Mouse (Mus musculus) liver, embryonic 15.5 days (tissue): ENCODE measurements around the gene Qprt. TPM values are rescaled to one million over a fixed set of nuclear protein-coding genes. Genes with fewer than 3 reads are reported as not detected.
A peak's percentile ranks its signal among the peaks of the same experiment; 100 is the strongest.

Experiments
- ATAC-seq: fragments of 200-750 bp; cut with Nextera tagmentation; 2 replicates; pipeline ENCODE4 v1.8.0; 2017; ENCODE audit warnings: moderate number of reproducible peaks, mild to moderate bottlenecking, moderate library complexity; ENCODE audit not compliant: insufficient read depth
- H3K27ac ChIP-seq: fragments of 300-500 bp; sonication (generic); replicated peaks from 2 replicates; pipeline ENCODE4 v1.5.1; 2015; ENCODE audit warnings: mild to moderate bottlenecking, inconsistent platforms
- H3K27me3 ChIP-seq: fragments of 300-500 bp; sonication (generic); 2 replicates; pipeline ENCODE4 v1.6.1; 2015; ENCODE audit warnings: mild to moderate bottlenecking, inconsistent platforms
- H3K36me3 ChIP-seq: fragments of 300-500 bp; sonication (generic); replicated peaks from 2 replicates; pipeline ENCODE4 v1.6.1; 2015; ENCODE audit warnings: moderate library complexity, mild to moderate bottlenecking, inconsistent platforms
- H3K4me1 ChIP-seq: fragments of 300-500 bp; sonication (generic); replicated peaks from 2 replicates; pipeline ENCODE4 v1.6.1; 2015; ENCODE audit warnings: inconsistent platforms
- H3K4me2 ChIP-seq: fragments of 300-500 bp; sonication (generic); 2 replicates; pipeline ENCODE4 v1.6.1; 2015; ENCODE audit warnings: moderate library complexity, mild to moderate bottlenecking, inconsistent platforms
- H3K4me3 ChIP-seq: fragments of 300-500 bp; sonication (generic); replicated peaks from 2 replicates; pipeline ENCODE4 v1.5.1; 2015; ENCODE audit warnings: mild to moderate bottlenecking, inconsistent platforms
- H3K9ac ChIP-seq: fragments of 300-500 bp; sonication (generic); 2 replicates; pipeline ENCODE4 v1.6.1; 2015; ENCODE audit warnings: moderate library complexity, mild to moderate bottlenecking, inconsistent platforms
- H3K9me3 ChIP-seq: fragments of 300-500 bp; sonication (generic); replicated peaks from 2 replicates; pipeline ENCODE4 v1.6.1; 2016; ENCODE audit warnings: inconsistent platforms
- WGBS: fragments of 180-500 bp; shearing (Covaris S2); methylation state at CpG from one replicate; pipeline ENCODE4 v1.1.7; 2015; ENCODE audit warnings: mixed read lengths; ENCODE audit not compliant: insufficient replicate concordance; 5-methylcytosine and 5-hydroxymethylcytosine counted together
- polyA plus RNA-seq: library from polyadenylated mRNA; unstranded; fragments of >200 nt; fragmentation: Nextera tagmentation; extraction: Ambion mirVana; gene quantifications from 2 replicates; pipeline ENCODE4 v1.2.1, GENCODE M21; 2015

Qprt gene
- polyA plus RNA-seq, 1 experiment from 2014 or later = 65.5 TPM

DNA sequence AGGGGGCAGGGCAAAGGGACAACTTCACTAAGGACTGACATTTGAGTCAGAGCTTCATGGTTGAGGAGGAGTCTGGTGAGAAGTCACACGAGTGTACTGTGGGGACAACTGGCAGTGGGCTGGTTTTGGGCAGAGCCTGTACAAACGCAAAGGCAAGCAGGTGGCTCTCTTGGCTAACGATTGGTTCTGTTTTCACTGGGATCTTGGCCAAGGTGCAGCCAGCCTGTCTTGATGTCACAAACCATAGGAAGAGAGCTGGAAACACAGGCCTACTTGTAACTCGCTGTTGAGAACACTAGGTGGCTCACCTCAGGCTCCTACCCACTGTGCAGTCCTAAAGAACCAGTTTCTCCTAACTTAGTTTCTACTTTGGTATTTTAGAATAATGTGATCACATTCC is 7.6 kb upstream of the Qprt start:
- Histone ChIP-seq H3K9me3 (no peaks in the 10 kb centered on the region), H3K9ac (no peak overlapping the region), H3K27ac (no peak overlapping the region), H3K4me2 (no peak overlapping the region), H3K4me3 (no peak overlapping the region), H3K36me3 (no peaks in the 10 kb centered on the region), H3K27me3 (no peaks in the 10 kb centered on the region), H3K4me1 (peaks cover 23% of the 10 kb centered on the region)
- ATAC-seq = 0 out of 2 replicates have a peak, but pooled peaks have one; percentile 32
- 29% methylated on average over 4 of the region's 4 CpGs for WGBS

DNA sequence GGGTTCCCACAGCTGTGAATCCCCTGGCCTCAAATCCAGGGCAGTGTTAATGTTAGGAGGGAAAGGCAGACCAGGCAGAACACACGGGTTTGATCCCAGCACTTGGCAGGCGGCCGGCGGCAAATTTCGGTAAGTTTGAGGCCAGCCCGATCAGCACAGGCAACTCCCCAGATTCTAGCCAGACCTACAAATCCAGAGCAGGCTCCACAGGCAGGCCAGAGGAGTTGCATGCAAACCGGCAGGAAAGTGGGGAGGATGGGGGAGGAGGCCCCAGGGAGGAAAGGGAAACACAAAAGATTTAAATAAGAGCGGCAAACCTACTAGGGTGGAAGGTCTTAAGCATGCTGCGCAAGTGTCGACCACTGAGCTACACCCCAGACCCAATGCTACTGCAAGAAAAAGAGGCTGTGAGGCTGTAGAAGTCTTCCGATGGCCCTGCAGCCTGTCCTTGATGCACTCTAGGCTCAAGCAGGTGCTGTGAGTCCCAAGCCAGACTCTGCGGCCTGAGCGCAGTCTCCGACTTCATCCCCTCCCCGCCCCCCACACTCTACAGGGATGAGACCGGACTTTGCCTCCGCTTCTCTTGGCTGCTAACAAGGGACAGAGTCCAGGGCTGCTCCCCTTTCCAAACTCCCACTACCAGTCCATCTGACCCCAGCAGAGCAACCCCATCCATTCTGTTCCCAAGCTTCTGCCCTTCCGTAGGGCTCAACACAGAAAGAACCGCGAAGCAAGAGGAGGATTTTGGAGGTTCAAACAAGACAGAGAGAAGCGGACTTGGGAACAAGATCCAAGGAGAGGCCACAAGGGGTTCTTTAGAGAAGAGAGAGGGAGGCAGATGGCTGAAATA is 740 bp downstream of the Qprt start:
- Histone ChIP-seq H3K4me3 (peak overlapping the region; percentile 51), H3K4me2 (peak overlapping the region; percentile 40), H3K36me3 (0 out of 2 replicates have a peak, but pooled peaks cover 4% of the 10 kb centered on the region), H3K4me1 (peaks cover 37% of the 10 kb centered on the region), H3K27me3 (no peaks in the 10 kb centered on the region), H3K9ac (peak overlapping the region; percentile 18; the same call in 1 of the 2 replicates), H3K27ac (peak overlapping the region; percentile 80), H3K9me3 (0 out of 2 replicates have a peak, but pooled peaks cover 3% of the 10 kb centered on the region)
- WGBS = 45% methylated on average over 21 of the region's 21 CpGs
- ATAC-seq = peak; percentile 76

DNA sequence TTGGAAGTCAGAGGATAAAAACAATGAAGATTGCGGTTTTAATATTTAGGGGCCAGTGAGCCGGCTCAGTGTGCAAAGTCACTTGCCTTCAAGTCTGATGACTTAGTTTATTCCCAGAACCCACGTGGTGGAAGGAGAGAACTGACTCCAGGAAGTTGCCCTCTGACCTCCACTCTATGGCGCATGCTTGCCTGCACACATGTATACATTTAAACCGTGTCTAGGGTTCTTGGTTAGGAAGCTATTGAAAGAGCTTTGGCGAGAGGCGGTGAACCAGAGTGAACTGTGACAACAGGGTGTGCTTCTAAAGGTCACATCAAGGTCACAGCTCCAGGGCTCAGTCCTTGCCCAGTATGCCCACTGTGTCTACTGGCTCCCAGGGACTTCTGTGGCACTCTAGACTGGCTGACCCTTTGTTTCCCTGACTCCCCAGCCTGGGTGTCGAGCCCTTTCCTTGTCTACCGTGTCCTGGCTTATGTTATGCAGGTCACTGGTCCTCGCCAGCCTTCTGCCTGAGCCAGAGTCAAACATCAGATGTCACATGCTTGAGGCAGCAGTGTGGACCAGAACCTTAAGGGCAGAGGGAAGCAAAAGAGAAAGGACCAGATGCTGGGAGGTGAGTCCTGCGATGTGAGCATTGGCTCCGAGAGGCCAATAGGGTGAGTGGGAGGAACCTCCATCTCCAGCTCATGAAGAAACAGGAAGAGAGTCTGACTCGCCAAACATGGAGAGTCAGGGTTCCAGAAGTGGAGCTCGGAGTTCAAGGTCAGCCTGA is 3.2 kb downstream of the Qprt start:
- no peak for ATAC-seq
- 53% methylated on average over 14 of the region's 14 CpGs for WGBS
- no peak overlapping the region for H3K4me3 ChIP-seq
- peak overlapping the region; percentile 61 for H3K27ac ChIP-seq
- H3K27me3 ChIP-seq = no peaks in the 10 kb centered on the region
- peaks cover 48% of the 10 kb centered on the region for H3K4me1 ChIP-seq
- H3K36me3 ChIP-seq = no peaks in the 10 kb centered on the region
- H3K4me2 ChIP-seq = peak overlapping the region; percentile 10; the same call in 1 of the 2 replicates
- H3K9me3 ChIP-seq = no peaks in the 10 kb centered on the region
- no peak overlapping the region for H3K9ac ChIP-seq

DNA sequence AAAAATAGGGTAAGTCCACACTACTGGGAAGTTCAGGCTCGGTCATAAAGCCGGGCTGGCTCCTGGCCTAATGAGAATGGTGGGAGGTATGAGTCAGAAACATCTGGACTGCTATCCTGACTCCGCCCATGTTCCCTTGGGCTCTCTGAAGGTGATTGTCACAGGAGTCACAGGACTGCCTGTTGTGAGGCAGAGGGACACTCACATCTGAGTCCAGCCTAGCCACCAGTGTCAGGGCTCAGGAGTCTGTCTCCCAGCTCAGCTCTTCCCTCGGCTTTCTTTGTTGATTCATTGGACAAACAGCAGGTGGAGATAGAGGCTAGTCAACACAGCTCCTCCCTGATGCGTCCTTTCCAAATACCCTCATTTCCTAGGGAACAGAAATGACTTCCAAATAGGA is 4.1 kb downstream of the Qprt start:
- Histone ChIP-seq H3K4me1 (peaks cover 56% of the 10 kb centered on the region), H3K9ac (no peak overlapping the region), H3K27ac (no peak overlapping the region), H3K4me3 (no peak overlapping the region), H3K36me3 (no peaks in the 10 kb centered on the region), H3K27me3 (no peaks in the 10 kb centered on the region), H3K9me3 (no peaks in the 10 kb centered on the region), H3K4me2 (no peak overlapping the region)
- no peak for ATAC-seq
- 65% methylated on average over 5 of the region's 5 CpGs for WGBS

DNA sequence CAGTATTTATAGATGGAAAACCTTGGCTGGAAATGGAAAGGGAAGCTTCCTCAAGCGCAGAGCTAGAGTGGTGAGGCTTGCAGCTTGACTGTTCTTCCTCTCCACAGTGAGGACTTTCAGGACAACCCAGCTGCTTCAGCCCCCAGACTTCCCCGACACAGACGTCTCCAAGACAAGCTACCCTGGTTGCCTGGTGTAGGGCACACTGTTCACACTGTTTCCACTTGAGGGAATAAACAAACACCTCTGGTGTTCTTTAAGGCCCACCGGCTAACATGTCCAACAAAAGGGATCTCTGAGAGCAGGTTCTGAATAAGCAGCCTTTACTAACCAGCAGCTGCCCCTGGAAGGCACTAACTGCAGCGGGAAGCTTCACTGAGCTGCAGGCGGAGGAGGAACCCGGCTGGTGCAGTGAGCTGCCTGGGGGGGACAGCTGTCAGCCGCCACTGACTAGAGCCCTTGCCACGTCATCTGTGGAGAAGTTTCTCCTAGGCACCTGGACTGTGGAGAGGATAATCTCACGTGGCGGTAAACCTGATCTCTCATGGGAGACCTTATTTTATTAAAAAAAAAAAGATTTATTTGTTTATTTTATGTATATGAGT is 5.6 kb downstream of the Qprt start:
- H3K4me3 ChIP-seq = no peak overlapping the region
- no peak for ATAC-seq
- no peaks in the 10 kb centered on the region for H3K27me3 ChIP-seq
- no peaks in the 10 kb centered on the region for H3K9me3 ChIP-seq
- H3K27ac ChIP-seq = 0 out of 2 replicates have a peak overlapping the region, but pooled peaks have one; percentile 9
- no peak overlapping the region for H3K4me2 ChIP-seq
- H3K9ac ChIP-seq = no peak overlapping the region
- H3K4me1 ChIP-seq = peaks cover 68% of the 10 kb centered on the region
- no peaks in the 10 kb centered on the region for H3K36me3 ChIP-seq
- 54% methylated on average over 11 of the region's 11 CpGs for WGBS

DNA sequence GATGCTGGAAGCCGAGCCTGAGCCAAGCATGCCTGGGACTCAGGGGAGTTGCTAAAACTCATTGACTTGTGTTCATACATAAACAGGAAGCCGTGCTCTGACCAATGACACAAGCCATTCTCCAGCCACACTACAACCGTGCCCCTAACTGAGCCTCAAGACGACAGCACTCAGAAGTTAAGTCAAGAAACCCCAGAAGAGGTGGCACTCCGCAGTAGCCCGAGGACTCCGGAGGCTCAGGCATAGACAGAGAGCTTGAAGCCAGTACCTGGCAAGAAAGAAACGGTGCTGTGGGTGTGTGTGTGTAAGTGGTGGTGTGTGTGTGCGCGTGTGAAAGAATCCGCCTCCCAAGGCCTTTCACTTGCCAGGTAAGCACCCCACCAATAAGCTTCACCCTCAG is 7.1 kb downstream of the Qprt start:
- 57% methylated on average over 11 of the region's 11 CpGs for WGBS

DNA sequence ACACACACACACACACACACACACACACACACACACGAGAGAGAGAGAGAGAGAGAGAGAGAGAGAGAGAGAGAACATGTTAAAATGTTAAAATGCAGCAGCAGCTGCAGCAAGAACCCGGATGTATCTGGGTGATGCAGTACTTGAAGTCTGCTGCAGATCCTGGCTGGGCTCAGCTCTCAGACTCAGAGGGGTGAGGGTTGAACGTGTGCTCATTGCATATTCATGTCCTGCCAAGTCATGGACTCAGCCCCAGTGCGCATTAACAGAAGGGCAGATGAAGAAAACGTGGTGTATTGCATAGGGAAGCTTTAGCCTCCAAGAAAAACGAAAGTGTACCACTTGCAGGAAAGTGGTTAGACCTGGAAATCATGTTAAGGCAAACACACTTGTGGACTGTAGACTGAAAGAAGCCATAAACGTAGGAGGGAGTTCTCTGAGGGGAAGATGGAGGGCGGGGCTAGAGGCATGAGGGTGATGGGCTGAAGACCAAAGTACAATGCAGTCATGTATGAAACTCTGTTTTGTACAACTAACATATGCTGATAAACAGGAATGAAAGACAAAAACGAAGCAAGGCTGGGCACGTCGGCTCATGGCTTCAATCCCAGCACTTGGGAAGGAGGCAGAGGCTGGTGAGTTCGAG is 8.3 kb downstream of the Qprt start:
- no peak for ATAC-seq
- 35% methylated on average over 12 of the region's 12 CpGs for WGBS
- Histone ChIP-seq H3K4me3 (no peak overlapping the region), H3K9ac (no peak overlapping the region), H3K27ac (peak overlapping the region; percentile 24; the same call in 1 of the 2 replicates), H3K4me2 (peak overlapping the region; percentile 15; the same call in 1 of the 2 replicates), H3K36me3 (no peaks in the 10 kb centered on the region), H3K4me1 (peaks cover 67% of the 10 kb centered on the region), H3K27me3 (no peaks in the 10 kb centered on the region), H3K9me3 (no peaks in the 10 kb centered on the region)

More for the DNA sequence above, 7.1 kb downstream of the Qprt start:
- Histone ChIP-seq H3K27ac (0 out of 2 replicates have a peak overlapping the region, but pooled peaks have one; percentile 14), H3K4me1 (peaks cover 74% of the 10 kb centered on the region), H3K4me3 (no peak overlapping the region), H3K9ac (no peak overlapping the region), H3K27me3 (no peaks in the 10 kb centered on the region), H3K4me2 (no peak overlapping the region), H3K9me3 (no peaks in the 10 kb centered on the region), H3K36me3 (no peaks in the 10 kb centered on the region)
- no peak for ATAC-seq

DNA sequence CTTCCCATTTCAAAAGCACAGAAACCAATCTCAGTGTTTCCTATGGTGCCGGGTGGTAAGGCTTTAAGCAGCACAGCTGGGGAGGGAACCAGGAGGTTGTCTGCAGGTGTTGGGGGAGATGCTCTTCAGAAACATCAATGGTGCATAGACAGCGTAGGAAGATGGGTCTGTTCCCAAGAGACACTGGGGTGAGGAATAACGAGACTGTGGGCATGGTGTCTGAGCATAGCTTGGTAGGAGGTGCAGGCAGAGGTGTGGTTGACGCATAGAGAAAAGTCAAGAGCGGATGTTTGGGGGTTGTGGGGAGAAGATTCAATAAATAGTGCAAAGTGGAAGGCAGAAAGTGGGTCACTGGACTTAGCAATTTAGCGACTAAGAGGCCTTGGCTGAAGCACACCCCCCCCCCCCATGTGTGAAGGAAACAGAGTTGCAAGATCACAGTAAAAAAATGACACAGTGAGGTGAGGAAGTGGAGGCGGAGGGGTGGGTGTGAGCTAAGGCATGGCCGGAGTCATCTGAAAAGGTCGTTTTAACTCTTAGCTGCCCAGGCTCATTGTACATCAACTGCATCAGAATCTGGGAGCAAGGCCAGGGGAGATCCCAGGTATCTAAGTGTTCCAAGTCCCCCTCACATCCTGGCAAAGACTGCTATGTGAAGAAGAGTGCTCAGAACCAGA is 9.0 kb downstream of the Qprt start:
- Histone ChIP-seq H3K9me3 (no peaks in the 10 kb centered on the region), H3K36me3 (no peaks in the 10 kb centered on the region), H3K27ac (no peak overlapping the region), H3K4me3 (no peak overlapping the region), H3K9ac (no peak overlapping the region), H3K4me1 (peaks cover 61% of the 10 kb centered on the region), H3K4me2 (no peak overlapping the region; the same call in 1 of the 2 replicates), H3K27me3 (no peaks in the 10 kb centered on the region)
- ATAC-seq = no peak
- 35% methylated on average over 9 of the region's 9 CpGs for WGBS

DNA sequence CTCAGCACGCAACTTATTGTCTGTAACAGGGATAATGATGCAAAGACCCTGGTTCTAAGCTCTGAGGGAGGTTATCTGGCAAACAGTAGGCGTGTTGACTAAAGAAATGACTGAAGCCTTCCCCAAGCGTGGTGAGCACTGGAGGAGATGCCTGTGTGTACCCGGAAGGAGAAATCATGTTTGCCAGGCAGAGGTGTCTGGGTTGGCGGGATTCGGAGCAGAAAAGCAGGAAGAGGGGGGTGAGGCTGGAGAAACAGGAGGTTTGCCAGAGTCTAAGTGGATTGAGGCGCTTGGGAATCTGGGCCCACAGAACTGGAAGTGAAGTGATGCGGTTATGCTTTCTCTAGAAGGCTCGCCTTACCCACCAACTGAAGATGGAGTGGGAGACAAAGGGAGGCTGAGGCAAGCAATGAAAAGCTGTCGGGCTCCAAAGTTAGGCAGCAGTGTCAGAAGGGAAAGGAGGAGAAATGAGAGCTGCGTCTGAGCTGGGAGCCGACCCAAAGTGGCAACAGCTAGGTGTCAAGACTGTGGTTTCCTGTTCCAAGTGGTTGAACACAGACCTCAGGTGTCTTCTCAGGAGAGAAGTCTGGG is 9.7 kb downstream of the Qprt start:
- Histone ChIP-seq H3K4me2 (no peak overlapping the region), H3K4me1 (peaks cover 55% of the 10 kb centered on the region), H3K36me3 (0 out of 2 replicates have a peak, but pooled peaks cover 4% of the 10 kb centered on the region), H3K9ac (no peak overlapping the region), H3K27me3 (no peaks in the 10 kb centered on the region), H3K9me3 (no peaks in the 10 kb centered on the region), H3K27ac (no peak overlapping the region), H3K4me3 (no peak overlapping the region)
- 61% methylated on average over 12 of the region's 12 CpGs for WGBS
- no peak for ATAC-seq

DNA sequence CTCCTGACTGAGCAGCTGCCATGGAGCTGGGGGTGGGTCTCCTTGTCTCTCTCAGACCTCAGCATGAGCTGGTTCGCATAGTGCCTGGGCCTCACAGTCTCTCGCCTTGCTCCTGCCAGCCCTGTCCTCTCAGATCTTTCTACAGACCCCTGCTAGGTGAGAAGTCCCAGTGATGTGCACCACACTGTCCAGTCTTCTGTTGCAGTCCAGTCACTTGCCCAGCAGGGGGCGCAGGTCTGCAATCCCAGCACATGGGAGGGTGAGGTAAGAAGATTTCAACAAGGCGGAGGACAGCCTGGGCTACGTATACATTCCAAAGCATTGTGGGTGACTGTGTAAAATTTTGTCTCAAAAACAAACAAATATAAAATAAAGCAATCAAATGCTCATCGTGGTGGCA is 10.6 kb downstream of the Qprt start:
- H3K9ac ChIP-seq = no peak overlapping the region
- WGBS = 28% methylated on average over 6 of the region's 6 CpGs
- no peak overlapping the region for H3K4me2 ChIP-seq
- H3K4me3 ChIP-seq = no peak overlapping the region
- H3K27ac ChIP-seq = no peak overlapping the region
- H3K4me1 ChIP-seq = peaks cover 46% of the 10 kb centered on the region
- ATAC-seq = peak; percentile 47; the same call in 1 of the 2 replicates
- no peaks in the 10 kb centered on the region for H3K9me3 ChIP-seq
- no peaks in the 10 kb centered on the region for H3K27me3 ChIP-seq
- 0 out of 2 replicates have a peak, but pooled peaks cover 4% of the 10 kb centered on the region for H3K36me3 ChIP-seq
